Mouse (Mus musculus) cerebellum, postnatal 4 days (tissue): ENCODE measurements around the gene Smim6.
A peak's percentile ranks its signal among the peaks of the same experiment; 100 is the strongest.

ENCODE experiments used
- DNase-seq, 2 experiments: peaks; one replicate each; pipeline ENCODE4 v3.0.0; 2022; ENCODE audit warnings: low spot score in 2 of 2, mixed read lengths in 1 of 2

The Smim6 gene

GRCm38 (mm10) chr11:115911632-115912376 lies at the start of gene Smim6:
Gene Smim6 (plus strand): TSS chr11:115912017.
- DNase-seq: no peak

DNA sequence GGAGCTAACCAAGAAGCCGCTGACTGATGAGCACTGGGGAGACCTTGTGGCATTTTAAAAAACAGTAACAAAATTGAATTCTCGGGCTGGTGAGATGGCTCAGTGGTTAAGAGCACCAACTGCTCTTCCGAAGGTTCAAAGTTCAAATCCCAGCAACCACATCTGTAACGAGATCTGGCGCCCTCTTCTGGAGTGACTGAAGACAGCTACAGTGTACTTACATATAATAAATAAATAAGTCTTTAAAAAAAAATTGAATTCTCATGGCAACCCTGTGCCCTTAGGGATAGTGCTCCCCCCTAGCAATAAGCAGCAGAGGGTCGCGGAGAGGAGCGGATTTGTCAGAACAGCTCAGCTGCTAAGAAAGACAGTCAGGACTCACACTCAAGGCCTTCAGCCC lies 47.9 kb upstream of the Smim6 start:
- no peak for DNase-seq

- DNase-seq: no peak
Measured at GRCm38 (mm10) chr11:115869393-115869792, 42.4 kb upstream of the Smim6 start.

GRCm38 (mm10) chr11:115872437-115872836 lies 39.4 kb upstream of the Smim6 start:
- DNase-seq: no peak

- no peak for DNase-seq
Measured at GRCm38 (mm10) chr11:115875935-115876334, 35.9 kb upstream of the Smim6 start.

DNA sequence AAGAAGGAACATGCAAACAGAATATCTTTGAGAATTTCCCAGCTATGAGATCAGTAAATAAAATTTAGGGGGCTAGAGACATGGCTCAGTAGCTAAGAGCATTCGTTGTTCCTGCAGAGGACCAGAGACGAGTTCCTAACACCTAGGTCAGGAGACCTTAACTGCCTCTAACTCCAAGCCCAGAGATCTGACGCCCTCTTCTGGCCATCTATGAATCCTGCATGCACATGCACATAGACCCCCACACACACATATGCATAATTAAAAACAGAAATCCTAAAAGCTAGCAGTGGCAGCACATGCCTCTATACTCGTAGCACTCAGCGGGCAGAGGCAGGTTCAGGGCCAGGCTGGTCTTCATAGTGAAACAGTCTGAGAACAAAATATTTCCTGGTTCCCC lies 35.4 kb upstream of the Smim6 start:
- no peak for DNase-seq

- no peak for DNase-seq
Measured at GRCm38 (mm10) chr11:115877174-115877755, 34.6 kb upstream of the Smim6 start.

GRCm38 (mm10) chr11:115878071-115878470 lies 33.7 kb upstream of the Smim6 start:
- no peak for DNase-seq

DNA sequence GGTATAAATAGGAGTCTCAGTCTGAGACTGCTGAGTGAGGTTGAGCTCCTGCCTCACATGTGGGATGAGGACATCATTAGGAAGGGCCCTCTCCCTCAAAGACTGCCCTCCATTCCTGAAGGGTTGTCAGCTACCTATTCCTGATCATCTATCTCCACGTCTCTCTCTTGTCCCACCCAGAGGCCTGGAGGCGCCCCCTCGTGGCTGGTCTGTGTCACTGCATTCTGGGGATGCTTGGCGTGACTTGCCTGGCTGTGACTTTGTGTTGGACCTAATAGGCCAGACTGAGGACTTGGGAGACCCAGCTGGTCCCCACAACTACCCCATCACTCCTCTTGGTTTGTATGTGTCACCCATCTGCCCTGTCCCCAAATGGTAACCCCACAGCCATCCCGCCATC lies 30.8 kb upstream of the Smim6 start:
- DNase-seq: no peak

DNA sequence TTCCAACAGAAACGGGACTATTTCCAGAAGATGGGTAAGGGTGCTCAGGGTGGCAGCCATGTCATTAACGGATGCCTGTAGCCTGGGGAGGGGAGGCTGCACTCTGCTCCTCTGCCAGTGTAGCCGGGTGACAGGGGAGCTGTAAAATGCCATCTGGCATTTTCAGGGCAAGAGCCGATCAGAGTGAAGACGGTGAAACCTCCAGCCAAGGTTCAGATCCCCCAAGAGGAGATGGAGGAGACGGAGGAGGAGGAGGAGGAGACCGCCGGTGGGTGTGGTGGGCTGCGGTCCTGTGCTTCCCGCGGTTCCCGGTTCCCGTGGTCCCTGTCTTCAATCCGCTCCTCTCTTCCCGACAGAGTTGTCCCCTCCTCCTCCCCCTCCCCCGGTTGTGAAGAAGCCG lies 28.6 kb upstream of the Smim6 start:
- no peak for DNase-seq

GRCm38 (mm10) chr11:115884361-115884760 lies 27.5 kb upstream of the Smim6 start:
- DNase-seq: no peak

- DNase-seq: no peak
Measured at GRCm38 (mm10) chr11:115885281-115885680, 26.5 kb upstream of the Smim6 start.

GRCm38 (mm10) chr11:115886446-115886845 lies 25.4 kb upstream of the Smim6 start:
- DNase-seq: no peak

GRCm38 (mm10) chr11:115888020-115888419 lies 23.8 kb upstream of the Smim6 start:
- peak in 1 of 2 experiments; percentile 24 for DNase-seq

DNA sequence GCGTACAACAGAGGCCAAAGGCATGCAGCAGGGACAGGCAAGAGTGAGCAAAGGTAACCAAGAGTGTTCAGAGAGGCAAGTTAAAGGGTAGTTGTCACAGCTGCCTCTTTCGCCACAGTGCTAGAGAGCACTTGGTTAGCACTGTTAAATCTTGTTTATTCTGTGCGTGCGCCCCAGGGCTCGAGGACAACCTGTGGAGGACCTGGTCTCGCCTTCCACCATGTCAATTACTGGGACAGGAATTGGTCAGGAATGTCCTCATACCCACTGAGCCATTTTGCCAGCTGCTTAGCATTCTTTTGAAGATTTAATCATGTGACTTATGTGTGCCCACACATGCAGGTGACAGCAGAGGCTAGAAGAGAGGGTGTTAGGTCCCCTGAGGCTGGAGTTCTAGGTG lies 22.7 kb upstream of the Smim6 start:
- DNase-seq: no peak

DNA sequence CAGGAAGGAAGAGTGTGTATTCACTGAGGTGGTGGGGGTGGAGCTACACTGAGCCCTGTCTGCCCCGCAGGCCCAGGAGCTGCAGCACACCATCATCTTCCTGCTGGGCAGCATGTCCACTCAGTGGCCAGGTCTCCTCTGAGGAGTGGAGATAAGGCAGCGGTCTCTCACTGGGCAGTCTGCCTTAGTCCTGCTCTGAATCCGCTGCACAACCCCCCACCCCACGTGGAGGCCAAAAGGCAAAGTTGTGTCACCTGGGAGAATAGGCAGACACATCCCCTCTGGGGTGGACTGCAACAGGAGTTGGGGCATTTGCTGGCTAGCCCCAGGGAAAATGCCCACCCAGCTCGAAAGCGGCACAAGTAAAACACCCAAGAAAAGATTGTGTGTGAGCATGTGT lies 19.6 kb upstream of the Smim6 start:
- no peak for DNase-seq

DNA sequence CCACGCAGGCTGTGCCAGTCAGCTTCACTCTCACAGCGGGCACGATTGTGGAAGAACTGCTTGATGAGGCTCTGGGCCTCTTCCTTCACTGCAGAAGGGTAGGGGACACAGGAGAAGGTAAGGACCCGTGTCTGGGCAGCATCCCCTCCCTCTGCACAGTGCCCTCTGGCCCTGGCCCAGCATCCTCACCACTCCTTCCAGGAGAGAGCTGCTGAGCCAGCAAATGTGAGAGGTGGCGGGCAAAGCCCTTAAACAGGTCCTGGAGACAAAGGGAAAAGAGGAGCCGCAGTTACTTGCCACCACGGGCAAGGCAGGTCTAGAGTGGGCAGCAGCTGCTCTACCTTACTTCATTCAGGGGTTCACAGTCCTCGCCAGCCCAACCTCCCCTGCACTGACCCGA lies 18.7 kb upstream of the Smim6 start:
- no peak for DNase-seq

DNA sequence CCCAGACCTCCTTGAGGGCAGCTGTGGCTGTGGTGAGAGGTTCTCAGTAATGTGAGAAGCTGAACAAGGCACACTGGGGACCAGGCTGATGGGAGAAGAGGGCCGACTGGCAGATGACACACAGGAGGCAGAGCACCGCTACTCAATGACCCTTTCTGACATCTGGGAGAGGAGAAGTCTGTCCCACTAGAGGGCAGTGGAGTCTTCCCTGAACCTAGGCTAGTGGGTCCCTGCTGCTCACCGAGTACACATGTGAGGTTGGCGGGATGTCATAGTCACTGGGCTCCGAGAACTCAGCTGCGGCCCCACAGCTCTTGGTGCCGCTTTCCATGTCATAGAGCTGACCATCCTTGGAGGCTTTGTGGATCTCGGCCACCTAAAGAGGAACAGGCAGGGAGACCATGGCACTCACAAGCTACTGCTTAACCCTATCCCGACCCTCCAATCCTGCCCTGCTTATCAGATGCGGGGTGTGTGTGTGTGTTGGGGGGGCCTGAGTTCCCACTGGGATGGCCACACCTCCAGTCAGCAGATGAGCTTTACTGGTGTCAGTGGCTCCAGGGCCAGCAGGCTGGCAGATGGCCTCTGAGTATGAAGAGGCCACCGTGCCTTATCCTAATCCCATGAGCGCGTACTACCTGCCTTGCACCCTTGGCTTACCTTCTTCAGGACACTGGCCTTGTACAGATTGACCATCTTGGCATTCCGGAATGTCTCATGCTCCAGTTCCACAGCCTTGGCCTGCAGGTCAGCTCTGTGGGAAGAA lies 16.9 kb upstream of the Smim6 start:
- DNase-seq: no peak

GRCm38 (mm10) chr11:115898446-115898845 lies 13.4 kb upstream of the Smim6 start:
- DNase-seq: no peak

- DNase-seq: peak in 1 of 2 experiments; percentile 61
Measured at GRCm38 (mm10) chr11:115898886-115899285, 12.9 kb upstream of the Smim6 start.

- no peak for DNase-seq
Measured at GRCm38 (mm10) chr11:115899486-115900266, 12.1 kb upstream of the Smim6 start, which contains the start of gene Smim5. Gene Smim5 (plus strand): TSS chr11:115899966.
